Mouse (Mus musculus) right cerebral cortex, postnatal 36 days (tissue): Measurements from ENCODE around the gene Olfr444.

Experiments used
- DNase-seq, 2 experiments: peaks; one replicate each; pipeline ENCODE4 v3.0.0; 2022; ENCODE audit warnings: low spot score in 2 of 2, mixed read lengths in 1 of 2

Gene Olfr444

DNA sequence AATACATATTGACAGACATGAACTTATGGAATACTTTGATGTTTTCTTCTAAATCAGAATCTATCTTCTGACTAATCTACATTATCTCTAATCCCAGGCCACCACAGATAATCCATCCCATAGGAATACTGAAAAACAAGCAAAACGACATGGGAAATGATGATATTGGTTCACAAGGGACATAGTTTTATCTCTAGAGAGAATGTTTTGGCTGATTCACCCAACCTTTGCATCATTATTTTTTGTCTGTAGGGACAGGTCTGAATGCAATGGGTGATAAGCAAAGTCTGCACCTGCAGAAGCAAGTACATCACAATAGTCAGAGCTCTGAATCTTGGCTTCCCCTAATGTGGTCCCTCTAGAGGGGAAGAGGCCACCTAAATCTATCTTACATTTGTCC, at the start of gene Olfr444:
Gene Olfr444 (plus strand): TSS at position 301 of the 400 bp plus-strand sequence.
- DNase-seq: no peak

DNA sequence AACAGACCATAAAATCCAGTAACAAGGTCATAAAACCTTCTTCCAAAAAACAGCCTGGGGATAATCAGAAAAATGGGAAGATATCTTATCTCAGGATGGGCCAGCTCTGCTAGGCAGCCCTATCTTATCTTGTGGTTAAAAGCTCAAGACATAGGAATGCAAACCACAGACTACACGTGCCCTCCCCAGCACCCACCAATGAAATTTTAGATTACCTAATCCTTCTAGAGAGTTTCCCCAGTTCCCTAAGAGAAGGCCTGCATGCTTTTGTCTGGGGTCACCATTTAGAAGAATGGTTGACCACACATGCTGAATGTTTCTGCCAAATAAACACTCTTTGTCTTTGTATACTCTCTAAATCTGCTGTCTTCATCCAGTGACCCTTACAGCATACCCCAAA, 48.5 kb upstream of the Olfr444 start:
- no peak for DNase-seq

DNA sequence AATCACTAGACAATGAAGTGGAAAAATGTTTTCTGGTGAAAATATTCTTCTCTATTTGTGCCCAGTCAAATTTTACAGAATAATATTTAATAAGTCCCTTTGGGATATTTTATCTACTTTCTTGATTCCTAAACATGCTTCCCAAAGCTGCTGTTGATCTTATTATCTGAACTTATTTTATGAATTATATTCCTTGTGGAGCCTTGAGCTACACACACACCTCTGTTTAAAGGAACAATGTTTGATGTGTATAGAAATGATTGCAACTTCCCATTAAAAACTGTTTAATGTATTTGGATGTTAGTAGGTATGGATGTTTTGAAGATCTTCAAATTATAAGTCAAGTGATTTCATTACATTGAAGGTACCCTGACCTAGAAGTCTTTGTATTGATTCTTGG, 40.3 kb upstream of the Olfr444 start, which contains the start of gene Olfr447:
Gene Olfr447 (plus strand): TSS at position 301 of the 400 bp plus-strand sequence.
- no peak for DNase-seq

DNA sequence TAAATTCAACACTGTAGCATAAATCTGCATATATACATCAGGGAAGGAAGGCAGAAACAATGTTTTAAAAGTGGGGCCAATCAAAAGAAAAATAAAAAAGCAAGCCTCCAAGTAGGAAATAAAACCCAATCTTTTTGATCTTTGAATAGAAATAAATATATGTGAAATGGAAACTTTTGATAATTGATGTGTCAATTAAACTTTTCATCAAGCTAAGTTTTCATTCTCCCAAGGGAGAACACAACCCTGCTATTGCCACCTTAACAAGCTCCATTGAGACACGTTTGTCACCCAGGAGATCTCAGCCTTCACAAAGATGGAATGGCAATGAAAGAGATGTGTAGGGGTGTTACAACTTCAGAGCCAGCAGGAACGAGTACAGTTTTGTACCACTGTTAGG, 27.8 kb upstream of the Olfr444 start, which contains the start of gene Olfr446:
Gene Olfr446 (plus strand): TSS at position 301 of the 400 bp plus-strand sequence.
- no peak for DNase-seq

DNA sequence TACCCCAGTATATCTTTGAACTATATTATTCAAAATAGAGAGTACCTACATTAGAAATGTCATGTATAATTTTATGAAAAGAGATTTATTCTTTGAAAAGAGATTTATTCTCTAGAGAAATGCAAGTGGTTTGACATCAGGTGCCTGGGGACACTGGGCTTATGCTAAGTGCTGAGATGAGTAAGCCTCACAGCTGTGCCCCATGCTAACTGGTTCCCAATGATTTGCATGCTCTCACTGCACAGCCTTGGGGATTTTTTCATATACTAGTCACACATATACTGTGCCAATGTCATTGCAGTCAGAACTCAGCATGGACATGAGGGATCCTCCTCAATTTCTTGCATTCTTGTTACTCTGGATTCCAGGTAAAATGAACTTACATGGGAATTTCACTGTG, 31.5 kb downstream of the Olfr444 start:
- no peak for DNase-seq
